In the genomic region with DNA sequence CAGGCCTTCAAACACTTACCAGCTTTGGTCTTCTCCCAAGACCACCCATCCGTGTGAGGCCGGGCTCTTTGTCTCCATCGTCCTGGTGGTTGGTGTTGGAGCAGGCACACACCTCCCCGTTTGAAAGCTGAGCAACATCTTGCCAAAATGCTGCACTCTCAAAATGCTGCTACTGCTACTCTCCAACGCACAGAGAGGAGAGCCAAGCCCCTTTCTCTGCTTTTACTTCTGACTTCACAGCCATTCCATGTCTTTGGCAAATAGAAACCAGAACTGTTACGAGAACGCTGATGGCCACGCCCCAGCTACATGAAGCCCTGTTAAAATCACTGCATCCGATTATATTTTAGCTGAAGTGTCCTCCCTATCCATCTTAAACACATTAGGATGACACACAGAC, we compare ENCODE assay signal across 25 mouse cellular contexts.
"Had no signal": no experiment of that assay in that cellular context is flagged by ENCODE, and none has a peak within 500 bp of the region (broad histone marks: within the 10 kb centered on the region; RNA-seq: fewer than 3 reads in every experiment).

No protein-coding gene starts in this region.

- DNase-seq: gastrocnemius, adult 2 months; gastrocnemius, postnatal 10 days; gastrocnemius, postnatal 25 days; heart, adult 2 months; heart, postnatal 14 days; heart, postnatal 4 days; kidney, adult 18-20 months; kidney, adult 8-10 months; kidney, postnatal 10 days; kidney, postnatal 25 days; kidney, postnatal 4 days; liver; liver, embryonic 13.5 days had no signal

- H3K4me3 ChIP-seq: gastrocnemius, adult 2 months; heart, adult 2 months; heart, embryonic 13.5 days; heart, embryonic 15.5 days; hindbrain, embryonic 13.5 days; layer of hippocampus, adult 2 months; left cerebral cortex, adult 2 months; limb, embryonic 10.5 days; limb, embryonic 12.5 days; liver, embryonic 13.5 days had no signal

- H3K4me1 ChIP-seq: heart, embryonic 15.5 days; limb, embryonic 10.5 days; limb, embryonic 12.5 days; liver, embryonic 13.5 days had no signal

- ATAC-seq: hindbrain, embryonic 16.5 days; inflammation-experienced regulatory T-cells, adult 6 months; intestine, postnatal 0 days had no signal

- H3K9ac ChIP-seq: heart, embryonic 13.5 days; heart, embryonic 15.5 days; hindbrain, embryonic 13.5 days; limb, embryonic 12.5 days; liver, embryonic 13.5 days had no signal

- H3K9me3 ChIP-seq: heart, embryonic 15.5 days; hindbrain, embryonic 13.5 days; limb, embryonic 10.5 days had no signal

- H3K36me3 ChIP-seq: heart, embryonic 13.5 days; heart, embryonic 15.5 days; hindbrain, embryonic 13.5 days; limb, embryonic 10.5 days; limb, embryonic 12.5 days; liver, embryonic 13.5 days had no signal

- H3K4me2 ChIP-seq: heart, embryonic 11.5 days; heart, embryonic 13.5 days; heart, embryonic 15.5 days; hindbrain, embryonic 13.5 days; limb, embryonic 12.5 days; liver, embryonic 11.5 days; liver, embryonic 13.5 days had no signal

- H3K27me3 ChIP-seq: heart, embryonic 13.5 days; heart, embryonic 15.5 days; hindbrain, embryonic 13.5 days; limb, embryonic 12.5 days; liver, embryonic 13.5 days had no signal

- H3K27ac ChIP-seq: gastrocnemius, adult 2 months; heart, adult 2 months; heart, embryonic 13.5 days; heart, embryonic 15.5 days; hindbrain, embryonic 13.5 days; layer of hippocampus, adult 2 months; left cerebral cortex, adult 2 months; limb, embryonic 10.5 days; limb, embryonic 12.5 days; liver, embryonic 13.5 days had no signal
